Mouse (Mus musculus) lung, adult 2 months (tissue): ENCODE measurements around the gene Fthl17b. TPM values are rescaled to one million over a fixed set of nuclear protein-coding genes. Genes with fewer than 3 reads are reported as not detected.
"Not testable (repeated sequence)": the region's sequence is repeated elsewhere in the genome, so short reads cannot be mapped to it uniquely, and the experiment has no call there.

Source experiments
- DNase-seq: peaks from one replicate; pipeline ENCODE4 v3.0.0; 2022
- H3K4me1 ChIP-seq: fragments of 200-500 bp; 2 replicates; pipeline ENCODE4 v1.6.1; 2011; ENCODE audit warnings: low read length; ENCODE audit not compliant: control insufficient read depth, insufficient read depth
- H3K4me3 ChIP-seq: fragments of 200-500 bp; replicated peaks from 2 replicates; pipeline ENCODE3; 2011; ENCODE audit warnings: low read depth, mild to moderate bottlenecking, control low read depth, low read length; ENCODE audit errors: extremely low read depth
- CTCF ChIP-seq: fragments of 200-500 bp; IDR thresholded peaks from 2 replicates; pipeline ENCODE4 v1.5.1; 2011; ENCODE audit warnings: mild to moderate bottlenecking, low read length, control low read depth; ENCODE audit not compliant: insufficient read depth
- POLR2A ChIP-seq: fragments of 200-500 bp; IDR thresholded peaks from 2 replicates; pipeline ENCODE4 v1.6.1; 2011; ENCODE audit warnings: low read depth, mild to moderate bottlenecking, control low read depth, low read length, borderline replicate concordance; ENCODE audit errors: extremely low read depth
- WGBS: fragments of 180-500 bp; shearing (Covaris S2); methylation state at CpG from one replicate; pipeline ENCODE4 v1.1.7; 2018; 5-methylcytosine and 5-hydroxymethylcytosine counted together
- polyA plus RNA-seq: library from polyadenylated mRNA; depleted of rRNA; stranded (reverse); fragments of >200 nt; gene quantifications from 2 replicates; pipeline ENCODE4 v1.2.3, GENCODE M21; 2012; rRNA removed

Gene Fthl17b
- polyA plus RNA-seq: not detected in 2 replicates

- H3K4me3 ChIP-seq, DNase-seq, H3K4me1 ChIP-seq: not testable (repeated sequence)
- WGBS: 98% methylated on average over 5 of the region's 11 CpGs
Observed at GRCm38 (mm10) chrX:8962875-8963274, at the start of gene Fthl17b. Fthl17b (minus strand) TSS chrX:8962975.

- no CpG with 5 or more reads among the region's 9 CpGs for WGBS
- DNase-seq, H3K4me3 ChIP-seq, H3K4me1 ChIP-seq: not testable (repeated sequence)
Observed at GRCm38 (mm10) chrX:8986655-8987054, 23.9 kb upstream of the Fthl17b start, which contains the start of gene Fthl17d. Fthl17d (minus strand) TSS chrX:8986755.

GRCm38 (mm10) chrX:8976459-8976858 lies 13.7 kb upstream of the Fthl17b start, which contains the start of gene Fthl17c:
Fthl17c (minus strand) TSS chrX:8976559.
- not testable (repeated sequence) for DNase-seq, H3K4me1 ChIP-seq, H3K4me3 ChIP-seq
- no CpG with 5 or more reads among the region's 11 CpGs for WGBS

GRCm38 (mm10) chrX:8964618-8965017 lies 1.8 kb upstream of the Fthl17b start:
- not testable (repeated sequence) for H3K4me3 ChIP-seq, H3K4me1 ChIP-seq
- WGBS: 37% methylated on average over 4 of the region's 4 CpGs
- DNase-seq: peak; percentile 5

- WGBS: 21% methylated on average over 7 of the region's 7 CpGs
- H3K4me3 ChIP-seq, H3K4me1 ChIP-seq: not testable (repeated sequence)
- DNase-seq: peak; percentile 71
- peak; percentile 60 for TF ChIP-seq CTCF
Observed at GRCm38 (mm10) chrX:8948130-8948805, 14.5 kb downstream of the Fthl17b start.

GRCm38 (mm10) chrX:8944041-8944440 lies 18.7 kb downstream of the Fthl17b start:
- H3K4me3 ChIP-seq: no peak overlapping the region
- 71% methylated on average over 8 of the region's 8 CpGs for WGBS
- H3K4me1 ChIP-seq: no peaks in the 10 kb centered on the region
- TF ChIP-seq CTCF (no peak), POLR2A (no peak)
- DNase-seq: no peak

- TF ChIP-seq CTCF (no peak), POLR2A (no peak)
- no peak overlapping the region for H3K4me3 ChIP-seq
- WGBS: 47% methylated on average over 4 of the region's 4 CpGs
- no peaks in the 10 kb centered on the region for H3K4me1 ChIP-seq
- no peak for DNase-seq
Observed at GRCm38 (mm10) chrX:8927308-8927707, 35.5 kb downstream of the Fthl17b start.

- peak; percentile 2 for DNase-seq
- Histone ChIP-seq H3K4me1 (no peaks in the 10 kb centered on the region), H3K4me3 (no peak overlapping the region)
- TF ChIP-seq CTCF: peak; percentile 23; the same call in 1 of the 2 replicates
- no peak for TF ChIP-seq POLR2A
- WGBS: 55% methylated on average over 9 of the region's 9 CpGs
Observed at GRCm38 (mm10) chrX:8921813-8922607, 40.8 kb downstream of the Fthl17b start.

GRCm38 (mm10) chrX:8921080-8921479 lies 41.7 kb downstream of the Fthl17b start:
- Histone ChIP-seq H3K4me3 (no peak overlapping the region), H3K4me1 (no peaks in the 10 kb centered on the region)
- DNase-seq: no peak
- TF ChIP-seq POLR2A (no peak), CTCF (no peak)
- WGBS: 61% methylated on average over 4 of the region's 4 CpGs

Other genes starting within 250 kb of the Fthl17b start
- gene Ssx9, start 214.5 kb downstream of the Fthl17b start, polyA plus RNA-seq: not detected in 2 replicates
- gene Ssxb5, start 159.3 kb downstream of the Fthl17b start, polyA plus RNA-seq: not detected in 2 replicates
- gene Gm6592, start 119.0 kb downstream of the Fthl17b start, polyA plus RNA-seq: not detected in 2 replicates
- not detected in 2 replicates for gene Gm5751, start 88.7 kb downstream of the Fthl17b start, polyA plus RNA-seq
- gene B630019K06Rik, start 70.6 kb downstream of the Fthl17b start, polyA plus RNA-seq: 1.6 and 3.2 TPM in 2 replicates
- gene Fthl17c, start 13.6 kb upstream of the Fthl17b start, polyA plus RNA-seq: not detected in 2 replicates
- not detected in 2 replicates for gene Fthl17d, start 23.8 kb upstream of the Fthl17b start, polyA plus RNA-seq
- not detected in 2 replicates for gene Fthl17e, start 70.5 kb upstream of the Fthl17b start, polyA plus RNA-seq
- gene Fthl17f, start 100.0 kb upstream of the Fthl17b start, polyA plus RNA-seq: not detected in 2 replicates
- not detected in 2 replicates for gene 4930402K13Rik, start 141.6 kb upstream of the Fthl17b start, polyA plus RNA-seq
- gene Lancl3, start 236.9 kb upstream of the Fthl17b start, polyA plus RNA-seq: 0.27 and 0.28 TPM in 2 replicates